Mouse (Mus musculus) lung, postnatal 25 days (tissue): ENCODE results near the gene Mab21l1.

Source experiments
- DNase-seq: peaks from one replicate; pipeline ENCODE4 v3.0.0; 2022; ENCODE audit warnings: low spot score

Mab21l1 gene

DNA sequence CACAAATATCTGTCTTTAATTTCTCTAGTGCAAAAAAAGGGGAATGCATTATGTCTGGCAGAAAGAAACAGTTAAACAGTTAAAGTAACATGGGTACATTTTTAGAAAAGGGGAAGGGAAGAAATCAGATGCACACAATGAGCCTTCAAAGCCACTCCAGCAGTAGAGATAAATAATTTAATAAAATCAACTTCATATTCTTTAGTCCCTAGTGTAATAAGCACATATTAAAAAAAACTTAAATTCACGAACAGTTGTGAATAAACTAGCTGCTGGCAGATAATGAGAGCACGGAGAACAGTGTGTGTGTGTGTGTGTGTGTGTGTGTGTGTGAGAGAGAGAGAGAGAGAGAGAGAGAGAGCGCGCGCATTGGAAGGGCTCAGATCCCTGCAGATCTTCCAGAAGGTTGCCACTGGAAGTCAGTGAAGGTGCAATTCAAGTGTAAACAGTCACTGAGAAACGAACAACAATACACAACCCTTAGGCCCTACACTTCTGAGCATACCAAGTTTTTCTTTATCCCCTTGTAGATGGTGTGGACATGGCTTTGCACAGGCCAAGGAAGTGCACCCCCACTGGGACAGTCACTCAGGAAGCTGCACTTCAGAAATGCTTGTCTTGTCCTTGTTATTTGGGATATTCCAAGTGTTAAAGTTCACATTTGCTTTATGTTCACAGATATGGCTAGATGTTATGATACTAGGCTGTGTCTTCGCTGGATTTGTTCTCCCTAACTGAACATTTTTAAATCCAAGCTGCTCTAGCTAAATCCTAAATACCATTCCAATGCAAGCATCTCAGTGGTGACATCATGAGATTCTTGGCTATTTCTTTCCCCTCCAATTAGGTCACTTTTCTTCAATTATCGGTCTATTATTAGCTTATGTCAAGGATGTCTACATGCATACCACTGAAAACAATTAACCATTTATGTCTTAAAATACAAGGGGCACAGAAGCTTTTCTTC is 3.3 kb upstream of the Mab21l1 start:
- DNase-seq, result no peak

DNA sequence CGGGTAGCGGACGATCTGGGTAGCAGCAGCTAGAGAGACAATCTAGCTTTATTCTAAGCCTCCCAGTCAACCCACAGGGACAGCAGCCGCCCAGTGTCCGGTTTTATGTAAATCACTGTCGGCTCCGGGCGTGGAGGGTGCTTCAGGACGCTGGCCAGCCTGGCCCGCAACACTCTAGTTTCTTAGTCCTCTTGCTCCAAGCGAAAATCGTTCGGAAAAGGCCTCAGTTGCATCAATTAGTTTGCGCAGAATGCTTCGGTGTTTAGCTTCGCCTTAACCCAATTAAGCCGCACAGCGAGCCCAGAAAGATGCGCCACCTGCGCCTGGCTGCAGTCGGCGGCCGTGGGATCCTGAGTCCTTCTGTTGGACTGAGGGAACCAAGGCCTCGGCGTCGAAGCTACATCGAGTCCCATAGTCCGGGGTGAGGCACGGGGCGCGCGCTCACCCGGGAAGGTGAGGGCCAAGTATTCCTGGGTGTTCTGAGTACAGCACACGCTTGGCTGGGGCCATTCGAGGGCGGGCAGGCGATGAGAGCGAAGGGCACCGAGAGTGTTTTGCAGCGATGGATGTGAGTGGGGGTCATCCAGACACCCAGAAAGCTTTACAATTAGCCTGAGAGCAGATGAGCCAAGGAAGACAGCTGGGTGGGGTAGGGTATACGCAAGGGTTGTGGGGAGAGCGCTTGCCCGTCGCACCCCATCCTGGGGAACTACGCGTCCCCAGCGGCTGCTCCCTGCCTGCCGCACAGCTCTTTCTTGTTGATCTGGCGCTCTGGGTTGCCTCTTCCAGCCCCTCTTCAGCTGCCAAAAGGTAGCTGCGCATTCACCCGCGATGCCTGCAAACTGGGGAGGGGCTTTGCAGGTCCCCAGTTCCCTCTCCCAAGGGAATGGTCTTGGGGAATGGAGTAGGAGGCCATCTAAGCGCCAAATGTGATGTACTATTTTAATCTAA is 1.9 kb upstream of the Mab21l1 start:
- DNase-seq, result no peak

DNA sequence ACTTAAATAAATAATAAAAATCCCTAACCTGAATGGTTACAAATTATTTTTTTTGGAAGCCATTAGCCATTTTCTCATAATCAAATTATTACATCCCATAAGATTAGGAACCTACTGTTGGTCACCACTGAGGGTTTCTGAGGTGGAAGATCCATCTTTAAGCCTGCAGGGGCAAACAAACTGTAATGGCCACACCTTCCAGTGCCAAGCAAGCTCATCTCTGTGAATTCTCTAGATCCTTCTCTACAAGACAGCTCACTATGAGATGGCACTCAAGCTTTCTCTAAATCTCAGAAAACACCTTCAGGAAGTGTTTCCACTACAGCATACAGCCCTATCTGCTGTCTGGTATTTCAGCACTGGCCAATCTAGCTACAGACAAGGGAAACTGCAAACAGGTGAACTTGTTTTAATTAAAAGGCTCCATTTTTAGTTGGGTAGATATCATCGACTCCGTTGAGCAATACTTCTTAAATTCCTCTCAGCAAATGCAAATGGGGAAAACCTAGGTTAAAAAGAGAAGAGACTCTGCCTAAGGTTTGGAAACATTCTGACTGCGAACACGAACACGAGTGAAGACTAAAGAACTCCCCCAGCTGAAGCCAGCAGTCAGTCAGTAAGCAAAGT is 768 bp upstream of the Mab21l1 start:
- no peak for DNase-seq

DNA sequence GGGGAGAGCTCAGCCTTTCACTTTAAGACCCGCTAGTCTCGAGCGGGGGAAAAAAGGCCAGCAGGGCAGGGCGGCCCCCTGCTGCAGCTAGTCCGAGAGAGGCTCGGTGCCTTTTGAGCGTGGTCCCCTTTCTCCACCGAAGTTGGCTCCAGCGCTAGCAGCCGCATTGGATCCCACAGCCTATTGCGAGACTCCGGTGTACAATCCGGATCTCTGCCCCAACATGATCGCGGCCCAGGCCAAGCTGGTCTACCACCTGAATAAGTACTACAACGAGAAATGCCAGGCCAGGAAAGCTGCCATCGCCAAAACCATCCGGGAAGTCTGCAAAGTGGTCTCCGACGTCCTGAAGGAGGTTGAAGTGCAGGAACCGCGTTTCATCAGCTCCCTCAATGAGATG is 461 bp downstream of the Mab21l1 start:
- DNase-seq, result no peak

DNA sequence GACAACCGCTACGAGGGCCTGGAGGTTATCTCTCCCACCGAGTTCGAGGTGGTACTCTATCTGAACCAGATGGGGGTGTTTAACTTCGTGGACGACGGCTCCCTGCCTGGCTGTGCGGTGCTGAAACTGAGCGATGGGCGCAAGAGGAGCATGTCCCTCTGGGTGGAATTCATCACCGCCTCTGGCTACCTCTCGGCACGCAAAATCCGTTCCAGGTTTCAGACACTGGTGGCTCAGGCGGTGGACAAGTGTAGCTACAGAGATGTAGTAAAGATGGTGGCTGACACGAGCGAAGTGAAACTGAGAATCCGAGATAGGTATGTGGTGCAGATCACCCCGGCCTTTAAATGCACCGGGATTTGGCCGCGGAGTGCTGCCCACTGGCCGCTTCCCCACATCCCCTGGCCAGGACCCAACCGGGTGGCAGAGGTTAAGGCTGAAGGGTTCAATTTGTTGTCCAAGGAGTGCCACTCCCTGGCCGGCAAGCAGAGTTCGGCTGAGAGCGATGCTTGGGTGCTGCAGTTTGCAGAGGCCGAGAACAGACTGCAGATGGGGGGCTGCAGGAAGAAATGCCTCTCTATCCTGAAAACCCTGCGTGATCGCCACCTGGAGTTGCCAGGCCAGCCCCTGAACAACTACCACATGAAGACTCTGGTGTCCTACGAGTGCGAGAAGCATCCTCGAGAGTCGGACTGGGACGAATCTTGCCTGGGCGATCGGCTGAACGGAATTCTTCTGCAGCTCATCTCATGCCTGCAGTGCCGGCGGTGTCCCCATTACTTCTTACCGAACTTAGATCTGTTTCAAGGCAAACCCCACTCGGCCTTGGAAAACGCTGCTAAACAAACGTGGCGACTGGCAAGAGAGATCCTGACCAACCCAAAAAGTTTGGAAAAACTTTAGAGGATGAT is 1.1 kb downstream of the Mab21l1 start:
- no peak for DNase-seq

DNA sequence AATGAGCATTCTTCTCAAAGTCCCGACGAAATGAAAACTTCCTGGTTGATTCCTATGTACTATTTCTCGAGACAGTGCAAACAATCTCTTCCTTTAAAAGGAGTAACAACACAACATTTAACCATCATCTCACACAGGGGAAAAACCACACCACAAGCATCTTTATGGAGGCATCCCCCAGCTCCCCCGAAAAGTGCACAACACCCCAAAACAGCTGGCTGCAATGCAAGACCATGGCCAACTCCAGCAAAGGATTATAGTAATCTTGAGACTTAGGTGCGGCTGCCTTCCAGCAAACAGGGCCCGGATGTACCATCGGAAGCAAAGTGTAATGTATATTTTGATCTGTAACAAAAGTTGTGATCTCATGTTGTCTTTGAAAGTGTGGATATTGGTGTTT is 1.8 kb downstream of the Mab21l1 start:
- no peak for DNase-seq

DNA sequence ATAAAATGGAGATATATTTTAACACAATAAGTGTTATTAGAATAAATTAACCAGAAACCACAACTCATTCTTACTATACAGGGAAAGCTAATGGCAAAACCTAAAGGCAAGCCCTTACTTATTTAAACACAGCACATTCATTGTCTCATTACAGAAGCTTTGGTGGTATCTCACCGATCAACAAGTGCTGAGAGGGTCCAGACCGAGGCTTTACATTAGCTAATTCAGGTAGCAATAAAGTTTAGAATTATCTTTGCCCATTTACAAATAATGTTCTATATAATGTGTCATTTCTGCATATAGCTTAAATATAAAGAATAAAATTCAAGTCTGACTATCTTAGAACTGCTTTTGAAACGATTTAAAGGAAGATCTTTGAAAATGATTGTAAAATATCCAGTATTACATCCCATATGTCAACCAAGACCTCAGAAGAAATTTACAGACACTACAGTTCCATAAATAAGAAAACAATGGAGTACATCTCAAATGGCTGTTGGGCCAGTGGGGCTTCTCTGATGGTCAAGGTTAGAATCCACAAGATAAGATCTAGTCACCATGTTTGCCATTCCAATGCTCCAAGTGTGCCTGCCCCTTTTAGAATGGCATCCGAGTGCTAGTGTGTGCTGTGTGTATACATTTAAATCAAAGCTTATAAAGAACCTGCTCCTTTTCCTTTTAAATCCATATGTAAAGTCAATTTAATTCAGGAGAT is 3.1 kb downstream of the Mab21l1 start:
- DNase-seq, result no peak

DNA sequence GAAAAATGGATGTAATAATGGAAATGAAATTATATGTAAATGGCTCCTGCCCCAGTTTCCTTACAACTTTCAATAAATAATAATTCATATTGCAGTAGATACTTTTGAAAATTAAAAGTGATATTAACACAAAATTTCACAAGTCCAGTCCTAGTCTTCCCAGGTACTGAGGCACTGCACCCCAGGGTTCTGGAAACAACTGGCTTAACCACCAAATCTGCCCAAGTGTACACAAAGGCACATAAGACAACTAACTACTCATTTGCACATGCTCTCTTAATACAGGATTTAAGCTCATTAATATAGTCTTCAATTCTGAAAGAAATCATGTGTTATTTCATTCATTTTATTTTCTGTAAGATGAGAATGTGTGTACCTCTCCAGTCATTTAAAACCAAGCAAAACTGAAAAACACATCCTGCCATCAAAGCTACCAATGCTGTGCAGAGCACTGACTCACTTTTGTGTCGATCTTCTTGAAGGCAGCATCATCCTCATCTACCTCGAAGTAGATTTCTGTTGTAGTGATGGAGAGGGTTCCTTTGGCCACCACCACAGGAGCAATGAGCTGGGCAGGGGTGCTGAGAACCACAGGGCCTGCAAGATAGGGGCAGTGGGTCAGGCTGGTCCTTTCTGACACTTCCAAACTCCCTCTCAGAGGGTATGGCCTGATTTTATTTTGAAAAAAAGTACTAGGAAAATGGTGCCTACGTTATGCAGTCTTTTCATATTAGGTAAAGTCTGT is 3.8 kb downstream of the Mab21l1 start:
- no peak for DNase-seq

DNA sequence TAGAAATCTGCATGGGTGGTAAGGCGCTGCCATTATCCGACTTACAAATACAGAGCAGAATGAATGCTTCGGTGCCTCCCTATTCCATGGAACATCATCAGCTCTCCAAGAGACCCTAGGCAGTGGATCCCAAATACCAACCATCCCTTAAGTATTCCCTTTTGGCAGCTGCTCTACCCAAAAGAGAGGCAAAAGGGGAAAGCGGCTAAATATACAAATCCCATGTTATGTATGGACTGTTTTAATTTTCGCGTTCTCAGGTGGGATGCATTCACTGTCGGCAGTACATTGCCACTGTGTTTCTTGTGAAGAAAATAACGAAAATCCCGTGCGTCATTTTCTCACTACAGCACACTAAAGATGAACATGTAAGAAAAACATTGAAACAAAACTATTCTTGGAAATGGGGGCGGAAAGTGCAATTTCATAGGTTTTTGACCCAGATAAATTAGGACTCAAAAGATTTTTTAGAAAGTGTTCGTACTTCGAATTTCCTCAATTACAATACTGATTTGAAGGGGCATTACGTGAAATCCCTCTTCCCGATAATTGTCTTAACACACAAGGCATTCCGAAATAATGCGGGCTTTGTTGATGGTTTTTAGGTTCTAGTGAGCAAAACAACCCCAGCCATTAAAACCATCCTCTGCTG is 4.7 kb downstream of the Mab21l1 start:
- no peak for DNase-seq

DNA sequence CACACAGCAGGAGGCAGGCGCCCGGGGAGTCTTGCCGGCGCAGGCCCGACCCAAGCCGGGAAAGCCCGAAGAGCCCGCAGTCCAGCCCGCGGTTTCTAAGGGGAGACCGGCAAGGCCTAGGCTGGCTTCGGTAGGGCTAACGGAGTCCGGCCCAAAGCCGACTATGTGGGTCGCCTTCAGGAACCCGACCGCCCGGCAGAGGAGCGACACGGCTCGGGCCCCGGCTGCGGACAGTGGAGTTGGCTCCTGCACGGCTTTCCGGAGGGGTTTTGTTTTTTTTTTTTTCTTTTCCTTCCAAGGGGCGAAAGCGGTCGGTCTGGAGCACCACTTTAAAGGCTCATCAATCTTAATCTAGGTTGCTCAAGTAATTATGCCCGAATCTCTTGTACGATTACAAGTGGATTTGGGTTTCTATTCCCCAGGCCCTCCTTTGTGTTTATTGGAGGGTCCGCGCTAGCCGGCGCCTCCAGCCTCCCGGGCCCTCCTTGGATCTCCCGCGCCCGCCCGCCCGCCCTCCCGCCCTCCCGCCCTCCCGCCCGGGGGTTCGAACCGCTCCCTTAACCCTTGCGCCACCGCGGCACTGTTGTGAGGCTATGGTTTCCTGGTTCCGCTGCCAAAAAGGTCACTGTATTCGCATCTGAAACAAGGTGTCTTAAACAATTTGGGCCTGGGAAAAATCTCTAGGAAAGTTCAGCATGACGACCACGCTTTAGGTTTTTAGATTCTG is 5.3 kb downstream of the Mab21l1 start:
- DNase-seq, result peak; percentile 13

DNA sequence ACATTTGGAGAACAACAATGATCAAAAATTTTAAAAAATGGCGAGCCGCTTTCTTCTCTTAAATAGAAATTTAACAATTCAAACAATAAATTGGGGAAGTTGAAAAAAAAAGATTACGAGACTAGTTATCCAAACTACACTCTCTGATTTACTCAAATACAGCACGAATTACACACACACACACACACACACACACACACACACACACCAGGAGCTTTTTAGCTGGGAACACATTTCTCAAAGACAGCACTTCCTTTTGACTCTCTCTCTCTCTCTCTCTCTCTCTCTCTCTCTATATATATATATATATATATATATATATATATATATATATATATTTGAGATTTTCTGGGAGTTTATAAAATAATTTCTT is 5.9 kb downstream of the Mab21l1 start:
- DNase-seq, result no peak

DNA sequence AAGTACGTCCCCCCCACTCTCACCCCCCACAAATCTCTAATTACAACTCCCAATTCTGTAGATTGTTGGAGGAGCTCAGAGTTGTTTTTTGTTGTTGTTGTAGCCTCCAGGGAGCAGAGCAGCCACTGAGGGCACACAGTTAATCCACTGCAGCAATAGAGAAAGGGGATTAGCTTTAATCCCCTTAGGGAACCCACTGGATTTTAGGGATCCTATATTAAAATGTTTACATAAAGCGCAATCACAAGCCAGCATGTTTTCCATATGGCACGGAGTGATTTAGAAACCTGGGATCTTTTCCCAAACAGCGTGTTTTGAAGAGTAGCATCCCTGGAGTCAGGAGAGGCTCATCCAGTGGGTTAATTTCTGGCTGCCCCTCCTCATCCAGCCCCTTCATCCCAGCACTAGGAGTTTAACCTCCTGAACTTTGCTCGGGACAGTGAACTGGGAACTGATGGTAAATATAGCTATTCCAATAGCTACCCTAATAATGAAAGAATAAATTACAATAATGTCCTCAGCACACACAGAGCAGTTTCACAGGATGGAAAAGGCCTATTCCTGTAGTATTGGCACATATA is 6.4 kb downstream of the Mab21l1 start:
- no peak for DNase-seq

DNA sequence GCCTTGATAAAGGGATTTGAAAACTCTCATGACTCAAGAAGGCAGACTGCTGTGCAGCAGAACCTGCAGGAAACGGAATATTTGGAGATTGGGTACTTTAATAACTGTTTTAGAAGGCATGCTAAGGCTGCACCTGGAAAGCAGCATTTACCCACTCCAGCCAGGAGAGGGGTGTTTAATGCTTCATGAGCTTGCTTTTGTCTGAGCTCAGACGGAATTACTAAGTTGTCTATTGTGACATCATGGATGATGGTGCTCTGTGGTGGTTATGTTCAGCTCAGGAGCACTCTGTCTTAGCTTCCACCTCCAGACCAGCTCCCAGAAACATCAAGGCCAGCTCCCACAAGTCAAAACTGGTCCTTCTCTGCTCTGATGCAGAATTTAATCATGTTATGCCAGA is 7.5 kb downstream of the Mab21l1 start:
- no peak for DNase-seq

DNA sequence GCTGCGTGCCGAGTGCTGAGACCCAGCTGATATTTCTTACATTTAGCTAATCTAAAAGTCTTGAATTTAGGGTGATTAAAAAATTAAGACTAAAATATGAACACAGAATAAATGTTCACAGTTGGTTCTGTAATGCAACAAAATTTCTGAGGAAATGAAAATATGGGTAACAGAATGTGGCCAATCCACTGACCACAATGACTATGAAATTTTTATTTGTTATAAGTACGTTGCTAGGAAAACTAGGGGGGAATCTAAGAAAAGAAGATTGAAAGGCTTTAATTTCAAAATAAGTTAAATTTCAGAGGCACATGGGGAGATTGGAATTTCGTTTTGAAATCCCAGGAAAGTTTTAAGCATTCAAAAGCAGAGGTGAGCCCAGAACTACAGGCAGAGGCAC is 8.3 kb downstream of the Mab21l1 start:
- DNase-seq, result no peak

DNA sequence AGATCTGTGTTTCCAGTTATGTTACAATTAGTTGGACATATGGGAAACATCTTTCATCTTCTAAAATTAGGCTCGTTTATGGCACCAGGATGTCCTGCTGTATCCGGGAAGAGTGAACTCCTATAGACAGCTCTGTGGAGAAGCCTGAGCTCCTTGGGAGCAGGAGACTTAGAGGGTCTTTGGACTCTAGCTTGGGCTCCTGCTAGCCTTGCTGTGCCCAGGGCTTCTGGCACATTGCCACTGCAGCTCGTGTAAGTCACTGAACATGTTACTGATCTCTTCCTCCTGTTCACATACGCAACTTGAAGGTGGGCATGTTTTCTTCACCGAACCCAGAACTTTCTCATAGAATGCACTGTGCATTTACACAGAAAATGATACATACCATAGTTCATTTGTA is 9.9 kb downstream of the Mab21l1 start:
- no peak for DNase-seq

DNA sequence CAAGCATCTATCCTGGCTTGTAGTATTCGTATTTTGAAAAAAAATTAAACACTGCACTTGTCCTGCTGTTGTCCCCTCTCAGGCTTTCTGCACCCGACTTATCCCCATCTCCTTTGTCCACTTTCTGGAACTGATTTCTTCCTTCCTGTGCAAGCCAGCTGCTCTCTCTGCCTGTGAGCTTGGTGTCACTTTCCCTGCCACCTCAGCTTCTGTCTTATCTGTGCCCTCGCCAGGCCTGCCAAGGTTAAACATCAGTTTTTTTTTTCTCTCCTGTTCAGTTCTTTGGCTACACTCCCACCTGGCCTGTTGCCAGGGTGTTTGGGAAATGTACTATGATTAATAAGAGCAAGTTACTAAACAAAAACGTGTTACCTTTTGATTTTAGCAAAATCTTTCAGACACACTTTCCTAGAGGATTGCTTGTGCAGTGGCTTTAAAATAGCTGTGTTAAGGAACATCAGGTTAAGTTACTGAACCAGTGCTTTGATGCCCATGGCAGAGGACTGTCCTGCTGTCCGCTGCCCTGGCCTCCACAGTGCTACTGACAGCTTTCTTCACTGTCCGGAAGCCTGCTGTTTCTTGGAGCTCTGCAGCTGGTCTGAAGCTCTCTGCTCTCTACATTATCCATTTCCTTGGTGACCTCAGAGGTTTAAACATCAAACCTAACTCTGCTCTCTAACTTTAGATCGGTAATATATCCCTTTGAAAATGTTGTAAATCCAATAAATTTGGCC is 11.7 kb downstream of the Mab21l1 start:
- peak; percentile 34 for DNase-seq

DNA sequence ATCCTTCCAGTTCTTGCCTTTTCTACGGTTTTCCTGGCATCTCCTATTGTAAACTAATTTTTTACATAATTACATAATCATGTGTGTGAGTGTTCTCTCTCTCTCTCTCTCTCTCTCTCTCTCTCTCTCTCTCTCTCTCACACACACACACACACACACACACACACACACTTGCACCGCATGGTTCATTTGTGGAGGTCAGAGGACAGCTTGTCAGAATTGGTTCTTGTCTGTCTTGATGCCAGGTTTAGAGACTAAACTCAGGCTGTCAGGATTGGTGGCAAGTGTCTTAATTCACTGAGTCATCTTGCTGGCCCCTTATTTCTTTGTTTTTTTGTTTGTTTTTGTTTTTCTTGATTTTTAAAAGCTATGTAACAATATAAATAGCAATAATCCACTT is 12.5 kb downstream of the Mab21l1 start:
- no peak for DNase-seq
